Mouse (Mus musculus) forebrain, embryonic 11.5 days (tissue): ENCODE measurements around the gene Gm1113. TPM values are rescaled to one million over a fixed set of nuclear protein-coding genes. Genes with fewer than 3 reads are reported as not detected.

Source experiments
- ATAC-seq: fragments of 200-750 bp; cut with Nextera tagmentation; replicated peaks from 2 replicates; pipeline ENCODE4 v1.8.0; 2017; ENCODE audit warnings: moderate TSS enrichment; ENCODE audit not compliant: low FRiP score
- DNase-seq: peaks from one replicate; pipeline ENCODE4 v3.0.0-alpha.2; 2017; ENCODE audit warnings: low spot score
- H3K27ac ChIP-seq: fragments of 300-500 bp; sonication (generic); 2 replicates; pipeline ENCODE4 v1.5.1; 2014; ENCODE audit warnings: low read depth, low read length
- H3K27me3 ChIP-seq: fragments of 300-500 bp; sonication (generic); 2 replicates; pipeline ENCODE4 v1.6.1; 2014; ENCODE audit warnings: mild to moderate bottlenecking, low read length, mixed read lengths; ENCODE audit not compliant: control insufficient read depth, insufficient read depth
- H3K36me3 ChIP-seq: fragments of 300-500 bp; sonication (generic); 2 replicates; pipeline ENCODE4 v1.6.1; 2014; ENCODE audit warnings: mild to moderate bottlenecking, low read length, moderate library complexity, mixed read lengths; ENCODE audit not compliant: control insufficient read depth, insufficient read depth
- H3K4me1 ChIP-seq: fragments of 300-500 bp; sonication (generic); replicated peaks from 2 replicates; pipeline ENCODE4 v1.6.1; 2014; ENCODE audit warnings: low read length, mixed read lengths; ENCODE audit not compliant: control insufficient read depth, insufficient read depth
- H3K4me2 ChIP-seq: fragments of 300-500 bp; sonication (generic); 2 replicates; pipeline ENCODE4 v1.6.1; 2014; ENCODE audit warnings: low read depth, mild to moderate bottlenecking, low read length, moderate library complexity, mixed read lengths; ENCODE audit not compliant: severe bottlenecking
- H3K4me3 ChIP-seq: fragments of 300-500 bp; sonication (generic); 2 replicates; pipeline ENCODE4 v1.5.1; 2014; ENCODE audit warnings: low read depth, low read length
- H3K9ac ChIP-seq: fragments of 300-500 bp; sonication (generic); 2 replicates; pipeline ENCODE4 v1.6.1; 2014; ENCODE audit warnings: low read length
- H3K9me3 ChIP-seq: fragments of 300-500 bp; sonication (generic); 2 replicates; pipeline ENCODE4 v1.6.1; 2016; ENCODE audit warnings: low read length, mixed read lengths; ENCODE audit not compliant: control insufficient read depth
- WGBS: fragments of 180-500 bp; shearing (Covaris S2); extraction: QIAGEN DNeasy Blood & Tissue Kit; methylation state at CpG from one replicate; pipeline ENCODE4 v1.1.7; 2014; 5-methylcytosine and 5-hydroxymethylcytosine counted together
- polyA plus RNA-seq: library from polyadenylated mRNA; unstranded; fragments of >200 nt; fragmentation: Nextera tagmentation; extraction: Ambion mirVana; gene quantifications from 2 replicates; pipeline ENCODE4 v1.2.1, GENCODE M21; 2014

The Gm1113 gene
- polyA plus RNA-seq, 1 experiment from 2014 or later = not detected

- DNase-seq = no peak
- Histone ChIP-seq H3K4me2 (no peak overlapping the region), H3K9ac (no peak overlapping the region), H3K36me3 (no peaks in the 10 kb centered on the region; the same call in 1 of the 2 replicates), H3K4me1 (no peaks in the 10 kb centered on the region), H3K27me3 (no peaks in the 10 kb centered on the region), H3K27ac (no peak overlapping the region), H3K4me3 (no peak overlapping the region), H3K9me3 (no peaks in the 10 kb centered on the region)
- ATAC-seq = no peak
- WGBS = 86% methylated on average over 13 of the region's 13 CpGs
These were observed 21.1 kb upstream of the Gm1113 start for GRCm38 (mm10) chr9:35539001-35539750.

GRCm38 (mm10) chr9:35535876-35536275, 17.8 kb upstream of the Gm1113 start:
- WGBS = 74% methylated on average over 4 of the region's 4 CpGs
- DNase-seq (no peak), ATAC-seq (no peak)
- Histone ChIP-seq H3K4me3 (no peak overlapping the region), H3K36me3 (no peaks in the 10 kb centered on the region; the same call in 1 of the 2 replicates), H3K27me3 (no peaks in the 10 kb centered on the region), H3K4me1 (no peaks in the 10 kb centered on the region), H3K9me3 (no peaks in the 10 kb centered on the region), H3K9ac (no peak overlapping the region), H3K4me2 (no peak overlapping the region), H3K27ac (no peak overlapping the region)

GRCm38 (mm10) chr9:35535110-35535509, 17.0 kb upstream of the Gm1113 start:
- H3K4me3 ChIP-seq = no peak overlapping the region
- peak; percentile 91 for ATAC-seq
- no peaks in the 10 kb centered on the region for H3K4me1 ChIP-seq
- no peak overlapping the region for H3K27ac ChIP-seq
- H3K27me3 ChIP-seq = no peaks in the 10 kb centered on the region
- peak; percentile 81 for DNase-seq
- WGBS = 7% methylated on average over 2 of the region's 2 CpGs
- H3K9me3 ChIP-seq = no peaks in the 10 kb centered on the region
- no peaks in the 10 kb centered on the region; the same call in 1 of the 2 replicates for H3K36me3 ChIP-seq
- H3K9ac ChIP-seq = no peak overlapping the region
- no peak overlapping the region for H3K4me2 ChIP-seq

GRCm38 (mm10) chr9:35533266-35533665, 15.2 kb upstream of the Gm1113 start:
- Histone ChIP-seq H3K4me3 (no peak overlapping the region), H3K27ac (no peak overlapping the region), H3K9ac (no peak overlapping the region), H3K36me3 (no peaks in the 10 kb centered on the region), H3K4me1 (no peaks in the 10 kb centered on the region), H3K9me3 (no peaks in the 10 kb centered on the region), H3K27me3 (no peaks in the 10 kb centered on the region), H3K4me2 (no peak overlapping the region)
- ATAC-seq (no peak), DNase-seq (no peak)
- WGBS = 85% methylated on average over 9 of the region's 9 CpGs

GRCm38 (mm10) chr9:35529796-35530195, 11.7 kb upstream of the Gm1113 start:
- Histone ChIP-seq H3K9ac (no peak overlapping the region), H3K4me3 (no peak overlapping the region), H3K4me2 (no peak overlapping the region), H3K4me1 (no peaks in the 10 kb centered on the region), H3K9me3 (no peaks in the 10 kb centered on the region), H3K36me3 (no peaks in the 10 kb centered on the region), H3K27ac (no peak overlapping the region), H3K27me3 (no peaks in the 10 kb centered on the region)
- WGBS = 3% methylated on average over 1 of the region's 1 CpGs
- ATAC-seq = no peak
- no peak for DNase-seq

GRCm38 (mm10) chr9:35529141-35529540, 11.1 kb upstream of the Gm1113 start:
- WGBS = 68% methylated on average over 3 of the region's 3 CpGs
- DNase-seq = no peak

GRCm38 (mm10) chr9:35523941-35524411, 5.9 kb upstream of the Gm1113 start:
- no peaks in the 10 kb centered on the region for H3K36me3 ChIP-seq
- H3K9me3 ChIP-seq = no peaks in the 10 kb centered on the region
- WGBS = 31% methylated on average over 7 of the region's 7 CpGs
- DNase-seq (peak; percentile 74), ATAC-seq (peak; percentile 84)
- no peak overlapping the region for H3K4me2 ChIP-seq
- H3K4me3 ChIP-seq = no peak overlapping the region
- H3K27ac ChIP-seq = no peak overlapping the region
- no peaks in the 10 kb centered on the region; the same call in 1 of the 2 replicates for H3K4me1 ChIP-seq
- no peaks in the 10 kb centered on the region for H3K27me3 ChIP-seq
- H3K9ac ChIP-seq = no peak overlapping the region

More at GRCm38 (mm10) chr9:35529141-35529540, 11.1 kb upstream of the Gm1113 start:
- Histone ChIP-seq H3K4me2 (no peak overlapping the region), H3K4me1 (no peaks in the 10 kb centered on the region), H3K27ac (no peak overlapping the region), H3K9me3 (no peaks in the 10 kb centered on the region), H3K4me3 (no peak overlapping the region), H3K9ac (no peak overlapping the region), H3K27me3 (no peaks in the 10 kb centered on the region), H3K36me3 (no peaks in the 10 kb centered on the region)
- ATAC-seq = no peak

- Histone ChIP-seq H3K27ac (no peak overlapping the region), H3K36me3 (no peaks in the 10 kb centered on the region), H3K4me2 (no peak overlapping the region), H3K9ac (no peak overlapping the region), H3K27me3 (no peaks in the 10 kb centered on the region), H3K4me3 (no peak overlapping the region), H3K4me1 (no peaks in the 10 kb centered on the region; the same call in 1 of the 2 replicates), H3K9me3 (no peaks in the 10 kb centered on the region)
- ATAC-seq = peak; percentile 71
- peak; percentile 50 for DNase-seq
- 32% methylated on average over 5 of the region's 5 CpGs for WGBS
These were observed 5.5 kb upstream of the Gm1113 start for GRCm38 (mm10) chr9:35523541-35523940.
